8 mouse cellular contexts compared by ENCODE assay signal in the genomic region with DNA sequence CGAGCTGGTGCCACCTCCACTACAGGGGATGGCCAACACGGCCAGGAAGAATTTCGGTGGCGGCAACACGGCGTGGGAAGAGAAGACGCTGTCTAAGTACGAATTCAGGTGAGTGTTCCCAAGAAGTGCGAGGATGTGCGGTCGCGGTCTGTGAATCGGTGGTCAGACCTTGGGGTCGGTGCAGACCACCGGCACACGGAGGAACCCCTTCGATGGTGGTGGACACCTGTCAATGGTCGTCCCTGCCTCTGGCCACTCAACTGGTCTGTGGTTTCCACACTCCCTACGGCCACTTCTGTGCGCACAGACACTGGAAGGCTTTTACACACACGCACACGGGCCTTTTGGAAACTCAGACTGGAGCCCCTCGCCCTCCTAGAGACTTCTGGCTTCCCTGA. TPM values are rescaled to one million over a fixed set of nuclear protein-coding genes. Genes with fewer than 3 reads are reported as not detected.
A peak's percentile ranks its signal among the peaks of the same experiment; 100 is the strongest.
DNase-seq lines count a peak whose midpoint lies in the region; ATAC-seq and TF ChIP-seq lines count a peak whose summit lies in the region.

No protein-coding gene starts in this region.

- ATAC-seq in hindbrain, embryonic 15.5 days (ENCODE audit: low FRiP score, low read depth): no peak
- ATAC-seq in midbrain, postnatal 0 days (ENCODE audit: low FRiP score): no peak
- no peak for ATAC-seq in CD4-positive, CD25-positive, alpha-beta regulatory T cell, adult 4 months

- TF ChIP-seq POLR2A in liver, adult 2 months (IDR thresholded peaks at IDR 0.05; ENCODE audit: extremely low read depth, insufficient read depth, low read length): no peak

- DNase-seq in liver, adult 2 months (ENCODE audit: extremely low read depth, low read depth, low spot score): no peak
- no peak for DNase-seq in liver
- peak; percentile 9 for DNase-seq in c-Kit-positive CD71-positive TER-119-positive erythroid progenitor cells, embryonic 14.5 days (ENCODE audit: low spot score)
- no peak for DNase-seq in midbrain, postnatal 0 days (ENCODE audit: low spot score)
- no peak for DNase-seq in right cerebral cortex, postnatal 14 days
- DNase-seq in adrenal gland, adult 8-10 months: no peak

- H3K9ac ChIP-seq in liver, adult 2 months (ENCODE audit: low read depth, low read length): peak overlapping the region; percentile 88
- peak overlapping the region; percentile 73 for H3K9ac ChIP-seq in hindbrain, embryonic 15.5 days
- H3K9ac ChIP-seq in midbrain, postnatal 0 days (replicated peaks; ENCODE audit: low read length, poor library complexity, severe bottlenecking): peak overlapping the region; percentile 77

- no peaks in the 10 kb centered on the region for H3K9me3 ChIP-seq in hindbrain, embryonic 15.5 days
- no peaks in the 10 kb centered on the region for H3K9me3 ChIP-seq in midbrain, postnatal 0 days (ENCODE audit: low read length)

- H3K4me1 ChIP-seq in liver, adult 2 months (ENCODE audit: control insufficient read depth, insufficient read depth, low read length): peaks cover 22% of the 10 kb centered on the region
- peaks cover 27% of the 10 kb centered on the region for H3K4me1 ChIP-seq in hindbrain, embryonic 15.5 days (replicated peaks)
- H3K4me1 ChIP-seq in midbrain, postnatal 0 days (ENCODE audit: insufficient read depth, low read length): peaks cover 9% of the 10 kb centered on the region; the same call in 1 of the 2 replicates

- peak overlapping the region; percentile 74 for H3K4me2 ChIP-seq in hindbrain, embryonic 15.5 days
- H3K4me2 ChIP-seq in midbrain, postnatal 0 days (ENCODE audit: low read depth, low read length, poor library complexity, severe bottlenecking): peak overlapping the region; percentile 76

- peaks cover 15% of the 10 kb centered on the region; the same call in 1 of the 2 replicates for H3K36me3 ChIP-seq in liver, adult 2 months (ENCODE audit: control insufficient read depth, insufficient read depth, low read length)
- peaks cover 32% of the 10 kb centered on the region for H3K36me3 ChIP-seq in hindbrain, embryonic 15.5 days
- peaks cover 41% of the 10 kb centered on the region for H3K36me3 ChIP-seq in midbrain, postnatal 0 days (ENCODE audit: insufficient read depth, low read length)

- peaks cover 10% of the 10 kb centered on the region for H3K79me2 ChIP-seq in liver, adult 2 months (ENCODE audit: control insufficient read depth, insufficient read depth, low read length)

- H3K27ac ChIP-seq in liver, adult 2 months (replicated peaks; ENCODE audit: insufficient read depth, low read depth, low read length): no peak overlapping the region; the same call in 1 of the 2 replicates
- H3K27ac ChIP-seq in hindbrain, embryonic 15.5 days (replicated peaks): peak overlapping the region; percentile 74
- peak overlapping the region; percentile 70 for H3K27ac ChIP-seq in midbrain, postnatal 0 days (ENCODE audit: low read depth, low read length)

- no peaks in the 10 kb centered on the region for H3K27me3 ChIP-seq in liver, adult 2 months (ENCODE audit: control insufficient read depth, insufficient read depth, low read length)
- H3K27me3 ChIP-seq in hindbrain, embryonic 15.5 days: no peaks in the 10 kb centered on the region
- H3K27me3 ChIP-seq in midbrain, postnatal 0 days (ENCODE audit: insufficient read depth, low read length): no peaks in the 10 kb centered on the region

- WGBS in liver, adult 2 months: under 1% methylated on average over 23 of the region's 23 CpGs
- under 1% methylated on average over 23 of the region's 23 CpGs for WGBS in hindbrain, embryonic 15.5 days
- under 1% methylated on average over 23 of the region's 23 CpGs for WGBS in midbrain, postnatal 0 days

- H3K4me3 ChIP-seq in liver, adult 2 months (ENCODE audit: insufficient read depth, low read depth, low read length): peak overlapping the region; percentile 84
- H3K4me3 ChIP-seq in hindbrain, embryonic 15.5 days: peak overlapping the region; percentile 89
- peak overlapping the region; percentile 86 for H3K4me3 ChIP-seq in midbrain, postnatal 0 days (ENCODE audit: low read depth, low read length)

- TF ChIP-seq CTCF in liver, adult 2 months (IDR thresholded peaks at IDR 0.05; ENCODE audit: low read depth, low read length): no peak
- no peak for TF ChIP-seq CTCF in midbrain, postnatal 0 days (IDR thresholded peaks at IDR 0.05)

RNA-seq across cellular contexts. Expression of a gene that starts 0.5 kb away (rescaled TPM):
- 51.4 and 70.2 TPM in 2 replicates for total RNA-seq in liver, adult 2 months (2014; rRNA removed)
- polyA plus RNA-seq in liver, adult 2 months (2012; rRNA removed): 32.6 and 32.9 TPM in 2 replicates
- 63.2 and 66.0 TPM in 2 replicates for polyA plus RNA-seq in hindbrain, embryonic 15.5 days (2015; fragmentation: Nextera tagmentation; extraction: Ambion mirVana)
- total RNA-seq in midbrain, postnatal 0 days (2014; rRNA removed): 25.4 and 31.5 TPM in 2 replicates
- 38.2 and 41.7 TPM in 2 replicates for polyA plus RNA-seq in midbrain, postnatal 0 days (2015; fragmentation: Nextera tagmentation; extraction: Ambion mirVana)
- 10 to 100 TPM; 24.7 to 25.1 TPM for polyA plus RNA-seq in CD4-positive, CD25-positive, alpha-beta regulatory T cell, adult 4 months (2017; shearing (Covaris generic))
- 10 to 100 TPM; 40.3 to 51.5 (median 49.2) TPM for total RNA-seq in adrenal gland, adult 8-10 months (2022)

RNA-seq across cellular contexts. Expression of a gene that starts 0.8 kb away (rescaled TPM):
- total RNA-seq in liver, adult 2 months (2014; rRNA removed): 4.9 and 5.8 TPM in 2 replicates
- polyA plus RNA-seq in liver, adult 2 months (2012; rRNA removed): 9.4 and 14.4 TPM in 2 replicates
- polyA plus RNA-seq in hindbrain, embryonic 15.5 days (2015; fragmentation: Nextera tagmentation; extraction: Ambion mirVana): 8.1 and 9.2 TPM in 2 replicates
- 9.3 and 11.5 TPM in 2 replicates for total RNA-seq in midbrain, postnatal 0 days (2014; rRNA removed)
- 5.5 and 7.0 TPM in 2 replicates for polyA plus RNA-seq in midbrain, postnatal 0 days (2015; fragmentation: Nextera tagmentation; extraction: Ambion mirVana)
- polyA plus RNA-seq in CD4-positive, CD25-positive, alpha-beta regulatory T cell, adult 4 months (2017; shearing (Covaris generic)): 10 to 100 TPM; 17.1 to 23.5 TPM
- 10 to 100 TPM; 19.3 to 22.3 (median 20.3) TPM for total RNA-seq in adrenal gland, adult 8-10 months (2022)

RNA-seq across cellular contexts. Expression of a gene that starts 42.1 kb away (rescaled TPM):
- total RNA-seq in liver, adult 2 months (2014; rRNA removed): 59.7 and 68.3 TPM in 2 replicates
- 17.7 and 31.2 TPM in 2 replicates for polyA plus RNA-seq in liver, adult 2 months (2012; rRNA removed)
- 69.2 and 69.3 TPM in 2 replicates for polyA plus RNA-seq in hindbrain, embryonic 15.5 days (2015; fragmentation: Nextera tagmentation; extraction: Ambion mirVana)
- 78.0 and 95.4 TPM in 2 replicates for total RNA-seq in midbrain, postnatal 0 days (2014; rRNA removed)
- 69.1 and 72.5 TPM in 2 replicates for polyA plus RNA-seq in midbrain, postnatal 0 days (2015; fragmentation: Nextera tagmentation; extraction: Ambion mirVana)
- 1 to 10 TPM; 1.5 to 4.3 TPM for polyA plus RNA-seq in CD4-positive, CD25-positive, alpha-beta regulatory T cell, adult 4 months (2017; shearing (Covaris generic))
- total RNA-seq in adrenal gland, adult 8-10 months (2022): 100 to 1,000 TPM in 1 of 4 experiments, 10 to 100 TPM in 3; 62.7 to 164 (median 75.8) TPM
